Mouse (Mus musculus): ENCODE results near the gene Cfap73.

- TF ChIP-seq CTCF (IDR thresholded peaks at IDR 0.05; ENCODE audit: low read depth) (no peak), EP300 (IDR thresholded peaks at IDR 0.05; ENCODE audit: low read depth) (no peak)
Observed at GRCm38 (mm10) chr5:120626399-120626798, 7.6 kb downstream of the Cfap73 start.

All from liver, embryonic 14.5 days (tissue).